Mouse (Mus musculus): ENCODE measurements around the gene 1700025C18Rik.

1700025C18Rik gene

DNA sequence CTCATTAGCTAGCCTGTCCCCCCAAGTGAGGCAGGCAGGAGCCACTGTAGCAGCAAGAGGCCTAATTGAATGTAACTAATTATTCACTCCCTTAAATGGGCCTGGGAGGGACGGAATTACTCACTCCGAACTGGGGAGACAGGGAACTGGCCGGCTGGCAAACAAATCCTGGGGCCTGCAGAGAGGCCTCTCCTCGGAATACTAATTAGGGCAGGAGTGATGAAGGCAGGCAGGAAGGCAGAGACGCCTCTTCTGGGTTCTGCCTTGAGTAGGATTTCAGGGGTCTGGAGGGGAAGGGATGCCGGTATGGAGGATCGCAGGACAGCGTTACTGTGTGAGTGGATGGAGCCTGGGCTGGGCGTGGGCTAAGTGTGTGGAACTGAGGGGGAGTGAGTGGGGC, 13.5 kb downstream of the 1700025C18Rik start:
- no peak for DNase-seq

DNA sequence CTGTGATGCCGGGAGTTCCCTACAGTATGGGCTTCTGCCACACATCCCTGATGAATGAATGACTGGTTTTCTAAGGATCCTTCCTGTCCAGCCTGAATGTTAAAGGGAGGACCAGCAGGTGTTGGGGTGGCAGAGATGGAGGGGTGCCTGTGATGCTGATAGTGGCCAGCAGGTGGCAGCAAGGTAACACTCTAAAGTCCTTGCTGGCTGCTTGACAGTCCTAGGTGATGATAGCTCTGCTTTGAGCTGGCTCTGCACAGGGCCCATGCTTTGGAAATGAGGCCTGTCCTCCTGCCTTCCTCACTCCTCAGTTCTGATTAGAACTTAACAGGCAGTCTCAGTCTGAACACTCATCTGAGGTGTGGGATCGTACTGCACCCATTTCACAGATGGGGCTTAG, 15.6 kb downstream of the 1700025C18Rik start:
- DNase-seq: peak; percentile 92

DNA sequence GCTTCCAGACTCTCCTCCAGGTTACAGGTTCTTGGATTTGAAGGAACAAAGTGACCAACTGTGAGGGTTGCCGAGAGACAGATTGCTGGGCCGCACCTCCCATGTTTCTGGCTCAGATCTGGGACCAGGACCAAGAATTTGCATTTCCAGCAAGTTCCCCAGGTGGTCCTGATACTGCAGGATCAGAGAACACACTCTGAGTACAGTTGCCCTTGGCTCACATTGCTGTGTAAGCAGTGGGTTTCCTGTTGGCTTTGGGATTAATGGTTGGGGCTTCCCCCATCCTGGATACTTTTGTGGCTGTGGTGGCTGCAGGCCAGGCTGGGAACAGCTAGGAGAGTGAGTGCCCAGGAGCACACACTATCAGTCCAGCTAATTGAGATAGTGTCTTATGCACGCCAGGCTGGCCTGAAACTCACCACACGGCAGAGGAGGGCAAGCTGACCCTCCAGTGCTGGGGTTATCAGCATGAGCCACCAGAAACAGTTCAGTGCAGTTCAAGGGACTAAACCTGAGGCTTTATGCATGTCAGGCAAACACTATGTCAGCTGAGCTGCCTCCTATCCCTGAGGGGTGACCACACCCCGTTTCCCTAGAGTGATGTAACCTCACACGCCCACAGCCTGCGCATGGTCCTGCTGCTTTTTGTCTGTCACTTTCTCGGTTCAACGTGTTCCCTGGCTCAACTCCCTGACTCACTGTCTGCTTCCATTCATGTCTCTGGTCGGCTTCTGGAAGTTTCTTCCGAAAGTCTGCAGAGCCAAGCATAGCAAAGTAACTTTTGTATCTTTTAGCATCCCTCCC, 16.3 kb downstream of the 1700025C18Rik start:
- peak; percentile 95 for DNase-seq

DNA sequence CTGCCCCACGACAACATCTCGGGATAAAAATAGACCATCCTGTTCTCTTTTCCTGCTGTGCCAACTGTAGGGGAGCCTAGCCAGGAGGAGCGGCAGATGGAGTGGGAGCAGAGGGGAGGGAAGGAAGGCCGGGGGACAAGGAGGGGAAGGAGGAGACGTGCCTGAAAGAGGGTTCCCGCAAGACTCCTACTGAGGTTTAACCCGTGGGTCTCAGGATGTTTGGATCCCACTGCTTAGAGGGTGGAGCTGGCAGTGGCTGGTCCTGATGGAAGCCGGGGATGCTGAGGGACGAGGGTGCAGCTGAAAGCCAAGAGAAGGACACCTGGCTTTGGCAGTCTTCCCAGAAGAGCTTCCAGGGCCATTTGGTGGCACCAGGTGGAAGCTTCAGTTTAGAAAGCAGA, 17.2 kb downstream of the 1700025C18Rik start:
- peak; percentile 94 for DNase-seq

DNA sequence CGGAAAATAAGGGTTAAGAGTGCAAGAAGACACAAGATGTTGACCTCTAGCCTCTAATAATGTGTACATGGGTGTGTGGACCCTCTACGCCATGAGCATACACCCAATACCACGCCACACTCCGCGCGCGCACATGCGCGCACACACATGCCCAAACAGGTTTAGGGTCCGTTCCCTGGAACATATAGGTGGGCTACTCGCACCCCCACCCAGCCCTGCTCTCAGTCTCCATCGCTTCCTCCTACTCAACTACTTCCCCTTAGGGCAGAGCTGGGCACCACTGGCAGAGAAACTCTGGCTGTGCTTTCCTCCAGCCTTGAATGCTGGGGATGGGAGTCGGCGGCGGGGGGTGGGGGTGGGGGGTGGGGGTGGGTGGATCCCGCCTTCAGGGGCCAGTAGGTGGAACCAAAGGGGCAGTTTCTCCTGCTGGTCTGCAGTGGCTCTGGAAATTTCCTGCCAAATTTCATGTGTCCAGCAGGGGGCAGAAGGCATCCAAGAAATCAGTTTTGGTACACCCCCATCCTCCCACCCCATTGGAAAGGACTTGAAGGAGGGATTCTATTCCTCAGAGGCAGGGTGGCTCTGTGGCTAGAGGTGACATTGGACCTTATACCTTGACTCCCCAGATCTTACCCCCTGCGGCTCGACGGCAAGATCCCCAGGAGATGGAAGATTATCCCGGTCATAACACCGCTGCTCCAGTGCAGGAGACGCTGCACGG, 20.3 kb downstream of the 1700025C18Rik start:
- DNase-seq: peak; percentile 86

DNA sequence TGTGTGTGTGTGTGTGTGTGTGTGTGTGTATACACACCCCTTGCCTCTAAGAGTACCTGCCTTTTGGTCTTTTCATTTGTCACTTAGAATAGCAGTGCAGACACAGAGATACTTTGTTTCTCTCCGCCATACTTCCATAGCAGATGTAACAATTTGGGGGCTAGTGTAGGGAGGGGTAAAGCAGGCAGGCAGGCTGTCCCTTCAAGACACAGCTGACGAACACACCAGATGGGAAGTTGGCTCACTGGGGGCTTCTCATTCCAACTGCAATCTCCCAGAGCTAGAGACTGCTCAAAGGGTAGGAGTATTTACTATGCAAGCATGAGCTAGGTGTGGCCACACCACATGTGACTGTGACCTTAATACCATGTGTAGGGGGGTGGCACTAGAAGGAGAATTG, 21.7 kb downstream of the 1700025C18Rik start:
- no peak for DNase-seq

DNA sequence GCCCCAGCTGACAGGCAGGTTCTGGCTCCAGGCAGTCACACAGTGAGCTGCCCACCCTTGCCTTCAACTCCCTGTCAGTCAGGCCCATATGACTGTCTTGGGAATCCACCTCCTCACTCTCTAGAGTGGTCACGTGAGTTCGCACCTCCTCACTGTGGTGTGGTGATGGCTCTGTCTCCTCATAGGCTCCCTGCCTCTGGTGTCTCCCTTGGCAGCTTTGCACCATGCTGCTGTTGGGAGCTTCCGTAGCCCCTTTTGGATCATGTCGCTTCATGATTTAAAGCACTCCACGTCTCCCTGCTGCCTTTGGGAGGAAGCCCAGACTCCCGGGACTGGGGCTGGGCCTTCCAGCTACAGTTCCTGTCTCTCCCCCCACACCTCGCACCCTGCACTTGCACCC, 26.1 kb downstream of the 1700025C18Rik start:
- DNase-seq: no peak

DNA sequence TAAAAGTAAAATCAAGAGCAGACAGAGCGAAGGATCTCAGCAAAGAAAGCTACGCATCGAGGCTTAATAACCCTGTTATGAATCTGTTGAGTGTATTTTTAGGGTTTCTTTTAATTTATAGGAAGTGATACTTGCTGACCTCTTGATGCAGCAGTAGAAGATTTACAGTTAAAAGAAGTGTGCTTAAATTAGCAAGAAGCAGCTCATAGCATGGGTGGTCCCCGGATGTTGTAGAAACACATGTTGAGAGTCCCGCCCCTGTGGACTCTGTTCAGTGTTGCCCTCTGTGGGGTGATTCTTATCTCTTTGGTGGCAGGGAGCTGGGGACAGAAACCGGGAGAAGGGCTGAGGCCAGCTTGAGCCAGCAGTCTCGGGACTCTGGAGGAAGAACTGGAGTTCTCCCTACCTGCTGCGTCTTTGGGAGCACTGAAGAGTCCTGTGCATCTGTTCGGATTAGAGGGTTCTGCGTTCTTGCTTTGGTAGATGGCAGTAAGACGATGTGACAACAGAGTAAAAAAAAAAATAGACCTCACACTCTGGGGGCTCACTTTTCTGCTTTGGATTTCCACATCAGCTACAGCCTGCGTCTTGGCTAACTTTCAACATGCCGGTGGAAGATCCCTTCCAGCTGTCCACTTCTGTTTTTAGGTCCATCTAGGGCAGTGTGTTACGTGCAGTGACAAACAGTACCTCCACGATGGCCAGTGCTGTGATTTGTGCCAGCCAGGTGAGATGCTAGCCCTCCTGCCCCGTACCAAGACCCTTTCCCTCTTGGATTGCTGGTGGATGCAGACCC, 28.7 kb downstream of the 1700025C18Rik start:
- no peak for DNase-seq

DNA sequence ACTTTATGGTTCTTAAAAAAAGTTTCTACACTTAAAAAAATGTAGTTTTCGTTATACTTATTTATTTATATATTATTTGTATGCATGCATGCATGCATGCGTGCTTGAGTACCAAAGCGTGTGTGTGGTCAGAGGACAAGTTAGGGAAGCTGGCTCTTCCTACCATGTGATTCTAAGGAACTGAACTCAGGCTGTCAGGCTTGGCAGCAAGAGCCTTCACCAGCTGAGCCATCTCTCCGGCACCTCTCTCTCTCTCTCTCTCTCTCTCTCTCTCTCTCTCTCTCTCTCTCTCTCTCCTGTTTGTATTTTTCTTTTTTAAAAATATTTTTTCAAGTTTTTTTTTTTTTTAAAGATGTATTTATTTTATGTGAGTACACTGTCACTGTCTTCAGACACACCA, 30.6 kb downstream of the 1700025C18Rik start:
- no peak for DNase-seq

DNA sequence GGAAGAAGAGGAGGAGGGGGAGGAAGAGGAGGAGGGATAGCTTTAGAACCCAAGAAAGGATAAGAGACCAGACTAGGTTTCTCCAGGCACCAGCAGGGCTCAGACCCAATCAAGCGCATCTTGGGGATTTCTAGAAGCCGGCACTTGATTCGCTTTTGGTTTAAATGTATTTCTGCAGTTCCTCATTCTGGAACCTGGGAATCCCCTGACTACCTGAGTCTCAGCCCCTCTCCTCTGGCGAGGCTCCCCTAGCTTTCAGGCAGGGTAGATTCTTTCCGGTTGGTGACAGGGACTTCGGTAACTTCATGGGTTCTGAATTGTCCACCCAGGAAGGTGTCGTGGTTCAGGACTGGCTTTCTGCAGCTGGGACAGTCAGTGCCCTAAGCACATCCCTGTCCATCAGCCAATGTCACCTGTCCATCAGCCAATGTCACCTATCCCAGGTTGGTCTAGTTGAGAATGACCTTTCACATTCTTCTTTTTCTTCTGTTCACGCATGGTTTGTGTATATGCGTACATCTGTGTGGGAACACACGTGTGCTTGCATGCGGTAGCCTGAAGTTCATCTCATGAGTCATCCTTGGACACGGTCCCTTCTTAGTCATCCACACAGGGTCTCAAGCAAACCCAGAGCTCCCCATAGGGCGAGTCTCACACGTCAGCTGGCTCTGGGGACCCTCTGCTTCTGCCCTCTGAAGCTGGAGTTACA, 34.0 kb downstream of the 1700025C18Rik start:
- no peak for DNase-seq

DNA sequence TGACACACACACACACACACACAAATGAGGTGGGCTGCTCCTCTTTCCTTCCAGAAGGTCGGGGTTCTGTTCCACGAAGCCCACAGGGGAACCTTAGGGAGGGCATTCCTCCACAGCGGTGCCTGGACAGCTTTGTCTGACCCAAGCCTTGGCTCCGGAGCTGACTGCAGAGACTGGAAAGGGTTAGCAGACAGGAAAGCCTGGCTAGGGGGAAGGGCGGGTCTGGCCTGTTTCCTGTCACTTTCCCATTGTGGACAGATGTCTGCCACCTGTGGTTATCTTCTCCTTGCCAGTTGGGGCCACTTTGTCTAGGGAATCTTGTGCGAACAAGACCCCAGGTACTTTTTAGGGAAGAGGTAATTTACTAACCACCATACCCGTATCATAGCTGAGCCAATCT, 34.6 kb downstream of the 1700025C18Rik start:
- no peak for DNase-seq

DNA sequence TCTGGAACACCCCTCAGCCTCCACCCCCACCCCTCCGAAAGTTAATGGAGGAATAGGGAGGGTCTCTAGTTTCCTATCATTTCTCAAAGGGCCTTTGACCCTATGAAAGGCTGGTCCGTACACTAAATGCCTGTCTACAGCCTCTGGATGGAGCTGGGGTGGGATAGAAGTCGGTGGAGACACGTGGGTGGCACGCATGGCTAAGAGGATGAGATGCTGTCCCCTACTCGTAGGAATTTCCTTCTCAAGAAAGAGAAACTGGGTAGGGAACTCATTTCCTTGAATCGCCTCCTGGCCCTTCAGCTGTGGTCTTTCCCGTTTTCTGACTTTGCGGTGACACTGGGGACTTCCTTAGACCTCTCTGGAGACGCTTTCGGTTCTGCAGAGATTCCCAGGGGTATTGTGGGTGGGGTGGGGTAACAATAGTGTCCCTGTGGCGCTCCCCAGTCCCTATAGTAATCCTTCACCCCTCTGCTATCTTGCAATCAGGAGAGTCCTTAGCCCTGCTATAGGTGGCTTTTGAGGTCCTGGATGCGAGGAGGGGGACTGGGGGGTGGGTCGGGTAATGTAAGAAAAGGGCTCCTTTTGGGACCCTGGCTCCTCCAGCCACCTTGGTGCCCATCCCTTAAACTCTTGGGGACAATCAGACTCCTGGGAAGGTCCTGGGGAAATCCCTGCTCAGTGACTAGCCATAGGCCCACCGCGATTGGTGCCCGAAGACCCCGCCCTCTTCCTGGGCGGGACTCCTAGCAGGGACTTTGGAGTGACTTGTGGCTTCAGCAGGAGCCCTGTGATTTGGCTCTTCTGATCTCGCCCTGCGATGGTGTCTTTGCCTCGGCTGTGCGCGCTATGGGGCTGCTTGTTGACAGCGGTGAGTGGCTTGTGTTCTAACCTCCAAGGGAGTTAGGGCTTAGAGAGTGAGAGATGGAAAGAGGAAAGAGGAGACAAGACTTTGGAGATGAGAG, 35.4 kb downstream of the 1700025C18Rik start, which contains the start of gene Cd40:
TSS of gene Cd40 (plus strand) at position 740 of the 965 bp plus-strand sequence.
- DNase-seq: peak; percentile 41

DNA sequence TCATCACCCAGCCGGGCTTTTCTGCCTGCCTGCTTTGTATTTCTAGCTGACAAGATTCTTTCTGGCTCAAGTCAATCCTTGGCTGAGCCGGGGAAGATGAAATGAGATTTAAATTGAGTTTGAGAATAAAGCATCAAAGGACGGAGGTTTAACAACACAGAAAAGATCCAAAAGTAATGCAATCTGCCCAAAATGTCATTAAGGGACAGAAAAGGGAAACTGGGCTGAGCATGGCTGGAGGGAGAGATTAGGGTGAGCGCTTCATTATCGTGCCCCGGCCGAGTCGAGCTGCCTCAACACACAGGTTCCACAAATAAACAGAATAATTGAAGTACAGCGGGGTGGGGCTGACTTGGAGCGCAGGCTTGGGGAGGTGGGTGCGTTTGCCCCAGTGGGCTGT, 39.0 kb downstream of the 1700025C18Rik start:
- no peak for DNase-seq

DNA sequence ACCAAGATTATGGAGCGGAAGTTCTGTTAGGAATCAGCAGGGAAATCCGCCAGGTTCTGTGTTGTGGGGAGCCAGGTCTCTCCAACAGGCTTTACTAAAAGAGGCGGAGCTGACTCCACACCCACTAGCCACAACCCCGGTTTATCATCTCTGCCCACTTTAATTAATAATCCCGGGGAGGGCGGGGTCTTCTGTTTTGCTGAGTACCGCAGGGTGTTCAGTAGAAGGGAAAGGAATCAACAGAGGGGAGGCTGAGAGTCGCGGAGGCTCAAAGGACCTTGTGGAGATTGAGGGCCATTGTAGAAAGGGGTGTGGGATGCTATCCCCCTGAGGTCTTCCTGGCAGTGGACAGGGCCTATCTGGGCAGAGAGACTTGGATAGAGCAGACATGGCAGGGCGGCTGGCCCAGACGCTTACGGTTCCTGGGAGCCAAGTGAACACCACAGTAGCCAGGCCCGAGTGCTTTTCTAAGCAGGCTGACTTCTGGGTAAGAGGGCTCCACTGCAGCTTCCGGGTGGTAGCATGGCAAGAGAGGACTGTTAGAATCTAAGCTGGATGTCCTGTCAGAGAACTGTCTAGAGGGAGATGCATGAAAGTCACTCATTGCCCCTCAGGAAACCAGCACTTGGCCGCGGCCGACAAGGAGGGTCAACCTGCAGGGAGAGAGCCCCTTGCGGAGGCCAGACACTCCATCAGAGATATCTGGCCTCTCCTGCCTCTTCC, 39.6 kb downstream of the 1700025C18Rik start:
- DNase-seq: no peak

DNA sequence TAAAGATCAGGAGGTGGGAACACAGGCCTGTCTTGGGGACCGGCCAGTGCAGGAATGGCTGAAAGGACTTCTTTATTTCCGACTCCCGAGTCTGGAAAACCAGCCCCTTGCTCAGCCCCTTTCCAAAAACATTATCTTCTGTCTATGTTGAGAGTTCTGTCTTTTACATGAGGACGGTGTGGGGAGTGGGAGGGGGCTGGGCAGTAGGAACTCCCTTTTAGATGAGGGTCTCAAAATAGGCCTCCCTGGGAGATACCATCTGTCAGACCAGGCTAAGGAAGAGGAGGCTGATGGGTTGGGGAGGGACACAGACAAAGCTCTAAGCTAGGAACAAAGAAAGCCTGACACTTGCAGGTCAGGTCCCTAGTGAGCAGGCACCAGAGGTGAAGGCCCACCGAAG, 41.5 kb downstream of the 1700025C18Rik start:
- no peak for DNase-seq

DNA sequence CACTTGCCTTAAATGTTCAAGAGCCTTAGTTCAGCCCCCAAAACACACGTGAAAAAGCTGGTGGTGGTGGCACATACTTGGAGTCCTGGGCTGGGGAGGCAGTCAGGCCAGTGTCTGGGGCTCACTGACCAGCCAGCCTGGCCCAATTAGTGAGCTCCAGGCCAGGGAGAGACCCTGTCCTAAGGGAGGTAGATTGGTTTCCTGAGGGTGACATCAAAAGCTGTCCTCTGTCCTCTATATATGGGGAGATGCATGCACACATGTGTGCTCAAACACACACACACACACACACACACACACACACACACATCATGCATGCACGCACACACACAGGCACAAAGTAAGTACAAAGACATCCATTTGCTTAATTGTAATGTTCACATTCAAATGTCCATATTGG, 46.8 kb downstream of the 1700025C18Rik start:
- no peak for DNase-seq

DNA sequence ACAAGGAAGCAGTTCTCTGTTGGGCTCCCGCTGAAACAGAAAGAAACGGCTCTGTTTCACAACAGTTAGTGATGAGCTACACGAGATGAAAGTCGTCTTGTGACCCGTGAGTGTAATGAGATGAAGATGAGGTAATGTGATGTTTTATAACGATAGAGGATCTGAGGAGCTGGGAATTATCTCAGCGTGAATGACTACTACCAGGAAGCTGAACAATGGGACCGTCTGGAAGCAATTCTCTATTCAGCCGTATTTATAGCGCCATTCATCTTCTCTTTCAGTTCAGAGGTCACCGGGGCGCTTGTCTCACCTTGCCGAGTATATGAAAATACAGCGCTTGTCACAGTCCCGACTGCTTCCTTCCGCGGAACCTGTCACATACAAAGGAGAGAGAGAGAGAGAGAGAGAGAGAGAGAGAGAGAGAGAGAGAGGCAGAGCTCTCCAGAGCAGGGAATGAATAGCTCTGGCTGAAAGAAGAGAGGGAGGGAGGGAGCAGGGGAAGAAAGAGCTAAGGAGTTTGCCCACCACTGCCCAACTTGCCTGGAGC, 47.4 kb downstream of the 1700025C18Rik start:
- DNase-seq: no peak

DNA sequence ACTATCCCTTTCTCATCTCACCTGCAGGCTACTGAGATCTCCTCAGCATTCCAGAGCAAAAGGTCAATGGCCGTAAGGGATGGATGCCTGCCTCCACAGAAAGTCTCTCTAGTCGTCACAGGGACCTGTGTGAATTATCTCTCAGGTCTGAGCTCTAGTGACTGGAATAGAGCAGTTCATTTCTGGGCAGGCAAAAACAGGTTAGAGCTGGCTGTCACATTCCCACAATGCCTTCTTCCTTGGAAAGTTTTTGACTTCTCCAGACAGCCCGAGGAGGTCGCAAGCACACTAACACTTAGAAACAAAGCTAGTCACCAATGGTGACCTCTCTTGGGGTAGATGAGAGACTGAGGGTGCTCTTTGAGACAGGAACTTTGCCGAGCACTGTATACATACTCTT, 48.4 kb downstream of the 1700025C18Rik start:
- DNase-seq: no peak

DNA sequence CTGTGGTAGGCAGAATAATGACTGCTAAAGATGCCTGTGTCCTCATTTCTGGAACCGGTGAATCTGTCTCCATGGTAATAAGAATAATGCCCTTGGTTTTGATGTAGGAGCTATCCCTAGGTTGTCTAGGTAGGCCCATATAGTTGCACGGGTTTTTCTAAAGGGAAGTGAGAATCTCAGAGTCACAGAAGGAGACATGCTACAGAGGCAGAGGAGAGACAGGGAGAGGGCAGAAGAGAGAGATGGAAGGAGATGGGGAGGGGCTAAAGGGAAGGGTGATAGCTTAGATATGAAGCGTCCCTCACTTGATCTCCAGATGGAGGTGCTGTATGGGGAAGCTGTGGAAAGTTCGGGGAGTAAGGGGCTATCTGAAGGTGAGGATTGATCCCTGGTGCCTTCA, 53.1 kb downstream of the 1700025C18Rik start:
- DNase-seq: no peak

DNA sequence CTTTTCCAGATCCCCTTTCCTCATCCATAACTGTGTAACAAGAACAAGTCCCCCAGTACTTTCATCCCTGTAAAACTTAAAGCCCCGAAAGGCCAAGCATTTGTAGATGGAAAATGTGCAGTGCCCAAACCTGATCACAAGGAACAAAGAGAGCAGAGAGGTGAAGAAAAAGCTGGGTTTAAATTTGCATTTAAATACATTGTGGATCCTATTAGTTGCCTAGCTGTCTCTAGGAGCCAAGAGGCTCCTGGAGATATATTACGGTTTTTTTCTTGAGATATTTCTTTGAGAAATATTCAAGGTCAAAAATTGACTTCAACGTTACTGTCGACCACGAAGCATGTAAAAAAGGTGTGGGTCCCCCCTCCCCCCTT, 55.5 kb downstream of the 1700025C18Rik start:
- DNase-seq: no peak

Measured in cerebellum, adult 9-11 months (tissue).